Mouse (Mus musculus) cerebellum, adult 2 months (tissue): ENCODE results near the gene Megf6.

Source experiments
- CTCF ChIP-seq: fragments of 200-500 bp; IDR thresholded peaks from 2 replicates; pipeline ENCODE4 v1.5.1; 2011; ENCODE audit warnings: low read depth, mild to moderate bottlenecking, control low read depth, low read length, moderate library complexity, borderline replicate concordance; ENCODE audit not compliant: insufficient read depth
- POLR2A ChIP-seq: fragments of 200-500 bp; IDR thresholded peaks from 2 replicates; pipeline ENCODE4 v1.6.1; 2011; ENCODE audit warnings: low read length, control low read depth, borderline replicate concordance; ENCODE audit not compliant: insufficient read depth

DNA sequence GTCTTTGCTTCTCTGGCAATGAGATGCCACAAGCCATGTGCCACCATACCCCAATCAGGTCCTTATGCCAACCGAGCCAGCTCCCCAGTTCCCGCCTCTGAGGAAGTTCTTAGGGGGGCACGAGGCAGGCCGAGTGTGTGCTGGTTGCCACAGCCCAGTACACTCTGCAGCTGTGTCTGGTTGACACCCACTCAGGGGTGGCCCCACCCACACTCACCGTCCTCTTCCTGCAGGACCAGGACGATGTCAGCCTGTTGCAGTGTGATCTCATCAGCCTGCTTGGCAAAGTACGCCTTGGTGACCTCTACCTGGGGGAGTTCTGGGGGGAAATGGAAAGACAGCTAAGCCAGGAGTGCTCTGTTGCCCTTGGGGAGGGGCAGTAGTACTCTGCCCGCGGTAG lies 109.0 kb downstream of the Megf6 start:
- TF ChIP-seq POLR2A (no peak), CTCF (no peak)
